Mouse (Mus musculus): ENCODE measurements at regions not wholly inside any gene's neighbourhood (a gene's known extent, or its start where the extent isn't known, plus 50 kb on each side); places are given as distances from the start of the nearest gene placed in this dataset.
A peak's percentile ranks its signal among the peaks of the same experiment; 100 is the strongest.

- H3K4me1 ChIP-seq (ENCODE audit: control insufficient read depth, insufficient read depth, low read length), result no peaks in the 10 kb centered on the region
- no peak overlapping the region for H3K27ac ChIP-seq (ENCODE audit: insufficient read depth, low read length)
- no peak overlapping the region for H3K4me3 ChIP-seq (ENCODE audit: insufficient read depth, low read length)
- TF ChIP-seq CTCF (IDR thresholded peaks at IDR 0.05; ENCODE audit: extremely low read depth, insufficient read depth, low read length) (no peak), POLR2A (IDR thresholded peaks at IDR 0.05; ENCODE audit: extremely low read depth, insufficient read depth, low read length) (no peak)
These were observed 250.8 kb downstream of the Pou4f1 start for GRCm38 (mm10) chr14:104216965-104217364.

GRCm38 (mm10) chr14:104210719-104211118 lies 257.1 kb downstream of the Pou4f1 start:
- Histone ChIP-seq H3K4me3 (ENCODE audit: insufficient read depth, low read length) (no peak overlapping the region), H3K4me1 (ENCODE audit: control insufficient read depth, insufficient read depth, low read length) (no peaks in the 10 kb centered on the region), H3K27ac (ENCODE audit: insufficient read depth, low read length) (no peak overlapping the region)
- TF ChIP-seq CTCF (IDR thresholded peaks at IDR 0.05; ENCODE audit: extremely low read depth, insufficient read depth, low read length) (no peak), POLR2A (IDR thresholded peaks at IDR 0.05; ENCODE audit: extremely low read depth, insufficient read depth, low read length) (no peak)

GRCm38 (mm10) chr14:104208855-104209254 lies 258.9 kb downstream of the Pou4f1 start:
- no peak for TF ChIP-seq POLR2A (IDR thresholded peaks at IDR 0.05; ENCODE audit: extremely low read depth, insufficient read depth, low read length)
- no peak for TF ChIP-seq CTCF (IDR thresholded peaks at IDR 0.05; ENCODE audit: extremely low read depth, insufficient read depth, low read length)
- Histone ChIP-seq H3K4me1 (ENCODE audit: control insufficient read depth, insufficient read depth, low read length) (no peaks in the 10 kb centered on the region), H3K4me3 (ENCODE audit: insufficient read depth, low read length) (no peak overlapping the region), H3K27ac (ENCODE audit: insufficient read depth, low read length) (no peak overlapping the region)

GRCm38 (mm10) chr14:104208040-104208816 lies 259.6 kb downstream of the Pou4f1 start:
- no peak overlapping the region for H3K27ac ChIP-seq (ENCODE audit: insufficient read depth, low read length)
- H3K4me3 ChIP-seq (ENCODE audit: insufficient read depth, low read length), result no peak overlapping the region
- TF ChIP-seq POLR2A (IDR thresholded peaks at IDR 0.05; ENCODE audit: extremely low read depth, insufficient read depth, low read length) (no peak), CTCF (IDR thresholded peaks at IDR 0.05; ENCODE audit: extremely low read depth, insufficient read depth, low read length) (no peak)

GRCm38 (mm10) chr14:104206602-104207001 lies 261.2 kb downstream of the Pou4f1 start:
- Histone ChIP-seq H3K27ac (ENCODE audit: insufficient read depth, low read length) (no peak overlapping the region), H3K4me1 (ENCODE audit: control insufficient read depth, insufficient read depth, low read length) (no peaks in the 10 kb centered on the region), H3K4me3 (ENCODE audit: insufficient read depth, low read length) (no peak overlapping the region)
- TF ChIP-seq POLR2A (IDR thresholded peaks at IDR 0.05; ENCODE audit: extremely low read depth, insufficient read depth, low read length) (no peak), CTCF (IDR thresholded peaks at IDR 0.05; ENCODE audit: extremely low read depth, insufficient read depth, low read length) (no peak)

More at GRCm38 (mm10) chr14:104208040-104208816, 259.6 kb downstream of the Pou4f1 start:
- no peaks in the 10 kb centered on the region for H3K4me1 ChIP-seq (ENCODE audit: control insufficient read depth, insufficient read depth, low read length)

GRCm38 (mm10) chr14:104203239-104203986 lies 264.4 kb downstream of the Pou4f1 start:
- Histone ChIP-seq H3K4me1 (ENCODE audit: control insufficient read depth, insufficient read depth, low read length) (no peaks in the 10 kb centered on the region), H3K4me3 (ENCODE audit: insufficient read depth, low read length) (no peak overlapping the region)
- TF ChIP-seq POLR2A (IDR thresholded peaks at IDR 0.05; ENCODE audit: extremely low read depth, insufficient read depth, low read length) (no peak), CTCF (IDR thresholded peaks at IDR 0.05; ENCODE audit: extremely low read depth, insufficient read depth, low read length) (no peak)

GRCm38 (mm10) chr14:104193198-104193597 lies 274.6 kb downstream of the Pou4f1 start:
- H3K27ac ChIP-seq (ENCODE audit: insufficient read depth, low read length), result no peak overlapping the region
- TF ChIP-seq CTCF (IDR thresholded peaks at IDR 0.05; ENCODE audit: extremely low read depth, insufficient read depth, low read length), result no peak
- no peaks in the 10 kb centered on the region for H3K4me1 ChIP-seq (ENCODE audit: control insufficient read depth, insufficient read depth, low read length)
- H3K4me3 ChIP-seq (ENCODE audit: insufficient read depth, low read length), result no peak overlapping the region

More at GRCm38 (mm10) chr14:104203239-104203986, 264.4 kb downstream of the Pou4f1 start:
- no peak overlapping the region for H3K27ac ChIP-seq (ENCODE audit: insufficient read depth, low read length)

- Histone ChIP-seq H3K4me1 (ENCODE audit: control insufficient read depth, insufficient read depth, low read length) (no peaks in the 10 kb centered on the region), H3K4me3 (ENCODE audit: insufficient read depth, low read length) (no peak overlapping the region), H3K27ac (ENCODE audit: insufficient read depth, low read length) (no peak overlapping the region)
- TF ChIP-seq CTCF (IDR thresholded peaks at IDR 0.05; ENCODE audit: extremely low read depth, insufficient read depth, low read length) (no peak), POLR2A (IDR thresholded peaks at IDR 0.05; ENCODE audit: extremely low read depth, insufficient read depth, low read length) (no peak)
These were observed 292.7 kb downstream of the Pou4f1 start for GRCm38 (mm10) chr14:104175122-104175521.

- H3K4me1 ChIP-seq (ENCODE audit: control insufficient read depth, insufficient read depth, low read length), result no peaks in the 10 kb centered on the region
- H3K27ac ChIP-seq (ENCODE audit: insufficient read depth, low read length), result no peak overlapping the region
- TF ChIP-seq POLR2A (IDR thresholded peaks at IDR 0.05; ENCODE audit: extremely low read depth, insufficient read depth, low read length) (no peak), CTCF (IDR thresholded peaks at IDR 0.05; ENCODE audit: extremely low read depth, insufficient read depth, low read length) (peak; percentile 21; the same call in 1 of the 2 replicates)
- H3K4me3 ChIP-seq (ENCODE audit: insufficient read depth, low read length), result no peak overlapping the region
These were observed 302.6 kb upstream of the Ednrb start for GRCm38 (mm10) chr14:104146841-104147240.

GRCm38 (mm10) chr14:104145395-104145794 lies 301.2 kb upstream of the Ednrb start:
- H3K4me3 ChIP-seq (ENCODE audit: insufficient read depth, low read length), result no peak overlapping the region
- TF ChIP-seq CTCF (IDR thresholded peaks at IDR 0.05; ENCODE audit: extremely low read depth, insufficient read depth, low read length) (no peak), POLR2A (IDR thresholded peaks at IDR 0.05; ENCODE audit: extremely low read depth, insufficient read depth, low read length) (no peak)
- no peaks in the 10 kb centered on the region for H3K4me1 ChIP-seq (ENCODE audit: control insufficient read depth, insufficient read depth, low read length)
- H3K27ac ChIP-seq (ENCODE audit: insufficient read depth, low read length), result no peak overlapping the region
